Mouse (Mus musculus): ENCODE results near the gene Txndc8. TPM values are rescaled to one million over a fixed set of nuclear protein-coding genes. Genes with fewer than 3 reads are reported as not detected.

Gene Txndc8
- polyA plus RNA-seq (2014; fragmentation: Nextera tagmentation; extraction: Ambion mirVana), result not detected in 2 replicates

GRCm38 (mm10) chr4:58009024-58009423, at the start of gene Txndc8:
Gene Txndc8 (minus strand): TSS chr4:58009124.
- Histone ChIP-seq H3K27ac (ENCODE audit: low read depth, low read length) (no peak within 1 kb of the TSS), H3K9me3 (ENCODE audit: control insufficient read depth, low read length) (no peaks in the 10 kb centered on the region), H3K9ac (ENCODE audit: low read depth, low read length) (no peak within 1 kb of the TSS), H3K36me3 (ENCODE audit: control insufficient read depth, insufficient read depth, low read length) (no peaks in the 10 kb centered on the region), H3K4me2 (no peak within 1 kb of the TSS), H3K4me1 (replicated peaks; ENCODE audit: control insufficient read depth, insufficient read depth, low read length) (no peaks in the 10 kb centered on the region), H3K27me3 (replicated peaks; ENCODE audit: control insufficient read depth, insufficient read depth, low read length) (no peaks in the 10 kb centered on the region), H3K4me3 (ENCODE audit: low read depth, low read length) (no peak within 1 kb of the TSS)
- DNase-seq (ENCODE audit: low spot score) (no peak), ATAC-seq (replicated peaks; ENCODE audit: low FRiP score) (no peak)
- WGBS, result 88% methylated on average over 5 of the region's 5 CpGs

- no peak for DNase-seq (ENCODE audit: low spot score)
- no peak for ATAC-seq (replicated peaks; ENCODE audit: low FRiP score)
Measured at GRCm38 (mm10) chr4:58055653-58056052, 46.7 kb upstream of the Txndc8 start.

DNA sequence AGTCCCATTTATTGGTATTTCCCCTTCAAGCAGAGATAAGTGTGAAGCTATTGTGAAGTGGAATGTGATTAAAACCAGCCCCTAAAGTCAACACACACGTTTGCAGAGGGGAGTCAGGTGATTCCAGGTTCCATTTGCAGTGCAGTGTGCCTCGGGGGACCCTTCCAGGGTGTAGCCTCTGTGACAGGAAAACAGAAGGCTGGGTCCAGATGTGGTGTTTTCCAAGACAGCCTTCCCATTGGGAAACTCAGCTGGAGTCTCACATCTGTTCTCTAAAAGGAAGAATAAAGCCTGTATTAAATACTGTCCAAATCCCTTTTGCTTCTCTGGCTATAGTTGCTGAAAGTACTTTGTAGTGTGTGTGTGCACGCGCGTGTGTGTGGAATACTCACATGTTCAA, 45.5 kb upstream of the Txndc8 start:
- Histone ChIP-seq H3K4me1 (replicated peaks; ENCODE audit: control insufficient read depth, insufficient read depth, low read length) (no peaks in the 10 kb centered on the region), H3K4me3 (ENCODE audit: low read depth, low read length) (no peak overlapping the region), H3K27ac (ENCODE audit: low read depth, low read length) (no peak overlapping the region), H3K27me3 (replicated peaks; ENCODE audit: control insufficient read depth, insufficient read depth, low read length) (no peaks in the 10 kb centered on the region), H3K9me3 (ENCODE audit: control insufficient read depth, low read length) (no peaks in the 10 kb centered on the region), H3K9ac (ENCODE audit: low read depth, low read length) (no peak overlapping the region), H3K36me3 (ENCODE audit: control insufficient read depth, insufficient read depth, low read length) (no peaks in the 10 kb centered on the region), H3K4me2 (no peak overlapping the region)
- no peak for DNase-seq (ENCODE audit: low spot score)
- ATAC-seq (replicated peaks; ENCODE audit: low FRiP score), result no peak
- 65% methylated on average over 5 of the region's 5 CpGs for WGBS

More at GRCm38 (mm10) chr4:58055653-58056052, 46.7 kb upstream of the Txndc8 start:
- no peaks in the 10 kb centered on the region for H3K4me1 ChIP-seq (replicated peaks; ENCODE audit: control insufficient read depth, insufficient read depth, low read length)
- H3K4me3 ChIP-seq (ENCODE audit: low read depth, low read length), result no peak overlapping the region
- no peaks in the 10 kb centered on the region for H3K27me3 ChIP-seq (replicated peaks; ENCODE audit: control insufficient read depth, insufficient read depth, low read length)
- H3K9ac ChIP-seq (ENCODE audit: low read depth, low read length), result no peak overlapping the region
- H3K9me3 ChIP-seq (ENCODE audit: control insufficient read depth, low read length), result no peaks in the 10 kb centered on the region
- no peaks in the 10 kb centered on the region for H3K36me3 ChIP-seq (ENCODE audit: control insufficient read depth, insufficient read depth, low read length)
- no peak overlapping the region for H3K27ac ChIP-seq (ENCODE audit: low read depth, low read length)
- no peak overlapping the region for H3K4me2 ChIP-seq

DNA sequence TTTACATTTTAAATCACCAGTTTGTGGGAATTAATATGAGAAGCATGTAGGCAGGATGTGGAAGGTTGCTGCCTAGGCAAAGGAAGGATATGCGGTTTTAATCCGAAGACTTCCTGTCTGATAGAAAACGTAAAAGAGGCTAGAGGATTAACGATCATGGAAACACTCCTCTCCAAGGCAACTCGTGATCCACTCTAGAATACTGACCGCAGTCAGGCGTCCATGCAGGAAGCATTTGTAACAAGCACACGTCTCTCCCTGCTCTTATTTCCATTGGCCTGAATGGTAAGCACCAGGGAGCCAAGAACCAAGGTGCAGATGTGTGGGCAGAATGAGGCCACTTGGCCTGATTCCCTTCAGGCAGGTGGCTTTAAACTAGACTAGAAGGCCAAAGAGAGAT, 41.8 kb upstream of the Txndc8 start:
- no peak for ATAC-seq (replicated peaks; ENCODE audit: low FRiP score)
- no peaks in the 10 kb centered on the region for H3K27me3 ChIP-seq (replicated peaks; ENCODE audit: control insufficient read depth, insufficient read depth, low read length)
- no peaks in the 10 kb centered on the region for H3K9me3 ChIP-seq (ENCODE audit: control insufficient read depth, low read length)
- H3K36me3 ChIP-seq (ENCODE audit: control insufficient read depth, insufficient read depth, low read length), result no peaks in the 10 kb centered on the region
- 69% methylated on average over 8 of the region's 8 CpGs for WGBS
- H3K27ac ChIP-seq (ENCODE audit: low read depth, low read length), result no peak overlapping the region
- H3K9ac ChIP-seq (ENCODE audit: low read depth, low read length), result no peak overlapping the region
- no peak overlapping the region for H3K4me2 ChIP-seq
- no peak overlapping the region for H3K4me3 ChIP-seq (ENCODE audit: low read depth, low read length)
- H3K4me1 ChIP-seq (replicated peaks; ENCODE audit: control insufficient read depth, insufficient read depth, low read length), result no peaks in the 10 kb centered on the region
- DNase-seq (ENCODE audit: low spot score), result no peak

DNA sequence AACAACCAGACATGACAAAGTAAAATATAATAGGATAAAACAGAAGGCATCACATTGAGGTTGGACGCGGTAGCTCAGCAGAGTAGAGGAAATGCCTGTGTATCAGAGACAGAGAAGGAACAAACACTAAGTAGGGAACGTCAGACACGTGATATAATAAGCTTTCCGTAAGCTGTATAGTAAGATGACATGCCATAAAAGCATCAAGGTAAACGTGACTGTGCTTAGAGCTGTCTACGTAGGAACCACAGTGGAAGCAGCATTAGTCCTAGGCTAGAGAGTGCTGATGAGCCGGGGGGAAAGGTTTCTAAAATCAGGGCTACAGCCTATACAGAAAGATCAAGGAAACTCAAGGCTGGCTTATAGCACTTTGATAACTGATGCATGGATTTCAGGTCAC, 41.4 kb upstream of the Txndc8 start:
- H3K36me3 ChIP-seq (ENCODE audit: control insufficient read depth, insufficient read depth, low read length), result no peaks in the 10 kb centered on the region
- no peak overlapping the region for H3K9ac ChIP-seq (ENCODE audit: low read depth, low read length)
- H3K27ac ChIP-seq (ENCODE audit: low read depth, low read length), result no peak overlapping the region
- H3K4me2 ChIP-seq, result no peak overlapping the region
- H3K9me3 ChIP-seq (ENCODE audit: control insufficient read depth, low read length), result no peaks in the 10 kb centered on the region
- no peak overlapping the region for H3K4me3 ChIP-seq (ENCODE audit: low read depth, low read length)
- no peaks in the 10 kb centered on the region for H3K27me3 ChIP-seq (replicated peaks; ENCODE audit: control insufficient read depth, insufficient read depth, low read length)
- H3K4me1 ChIP-seq (replicated peaks; ENCODE audit: control insufficient read depth, insufficient read depth, low read length), result no peaks in the 10 kb centered on the region
- ATAC-seq (replicated peaks; ENCODE audit: low FRiP score), result no peak
- 84% methylated on average over 8 of the region's 8 CpGs for WGBS
- no peak for DNase-seq (ENCODE audit: low spot score)

GRCm38 (mm10) chr4:58044833-58045232, 35.9 kb upstream of the Txndc8 start:
- no peaks in the 10 kb centered on the region for H3K36me3 ChIP-seq (ENCODE audit: control insufficient read depth, insufficient read depth, low read length)
- WGBS, result 81% methylated on average over 6 of the region's 6 CpGs
- no peaks in the 10 kb centered on the region for H3K27me3 ChIP-seq (replicated peaks; ENCODE audit: control insufficient read depth, insufficient read depth, low read length)
- no peak overlapping the region for H3K27ac ChIP-seq (ENCODE audit: low read depth, low read length)
- no peaks in the 10 kb centered on the region for H3K4me1 ChIP-seq (replicated peaks; ENCODE audit: control insufficient read depth, insufficient read depth, low read length)
- no peak overlapping the region for H3K4me2 ChIP-seq
- no peak overlapping the region for H3K4me3 ChIP-seq (ENCODE audit: low read depth, low read length)
- H3K9me3 ChIP-seq (ENCODE audit: control insufficient read depth, low read length), result no peaks in the 10 kb centered on the region
- ATAC-seq (replicated peaks; ENCODE audit: low FRiP score), result no peak
- no peak for DNase-seq (ENCODE audit: low spot score)
- H3K9ac ChIP-seq (ENCODE audit: low read depth, low read length), result no peak overlapping the region

DNA sequence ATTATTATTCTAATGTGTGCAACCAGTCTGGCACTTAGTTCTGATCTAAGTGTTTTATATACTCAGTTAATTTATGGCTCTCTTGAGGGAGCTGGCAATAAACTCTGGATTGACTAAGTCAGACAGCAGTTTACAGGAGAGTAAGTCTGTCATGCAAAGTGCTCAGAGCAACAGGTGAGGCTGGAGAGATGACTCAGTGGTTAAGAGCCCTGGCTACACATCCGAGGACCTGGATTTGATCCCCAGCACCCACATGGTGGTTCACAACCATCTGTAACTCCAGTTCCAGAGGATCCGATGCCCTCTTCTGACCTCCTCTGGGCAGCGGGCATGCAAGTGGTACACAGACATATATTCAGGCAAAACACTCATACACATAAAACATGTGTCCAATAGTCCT, 35.4 kb upstream of the Txndc8 start:
- Histone ChIP-seq H3K4me3 (ENCODE audit: low read depth, low read length) (no peak overlapping the region), H3K9ac (ENCODE audit: low read depth, low read length) (no peak overlapping the region), H3K4me2 (no peak overlapping the region), H3K9me3 (ENCODE audit: control insufficient read depth, low read length) (no peaks in the 10 kb centered on the region), H3K27me3 (replicated peaks; ENCODE audit: control insufficient read depth, insufficient read depth, low read length) (no peaks in the 10 kb centered on the region), H3K27ac (ENCODE audit: low read depth, low read length) (no peak overlapping the region), H3K4me1 (replicated peaks; ENCODE audit: control insufficient read depth, insufficient read depth, low read length) (no peaks in the 10 kb centered on the region), H3K36me3 (ENCODE audit: control insufficient read depth, insufficient read depth, low read length) (no peaks in the 10 kb centered on the region)
- ATAC-seq (replicated peaks; ENCODE audit: low FRiP score) (no peak), DNase-seq (ENCODE audit: low spot score) (no peak)
- 96% methylated on average over 3 of the region's 3 CpGs for WGBS

- no peaks in the 10 kb centered on the region for H3K4me1 ChIP-seq (replicated peaks; ENCODE audit: control insufficient read depth, insufficient read depth, low read length)
- H3K9ac ChIP-seq (ENCODE audit: low read depth, low read length), result no peak overlapping the region
- no peak overlapping the region for H3K4me3 ChIP-seq (ENCODE audit: low read depth, low read length)
- 85% methylated on average over 2 of the region's 2 CpGs for WGBS
- ATAC-seq (replicated peaks; ENCODE audit: low FRiP score) (no peak), DNase-seq (ENCODE audit: low spot score) (no peak)
- H3K4me2 ChIP-seq, result no peak overlapping the region
- H3K27ac ChIP-seq (ENCODE audit: low read depth, low read length), result no peak overlapping the region
- H3K36me3 ChIP-seq (ENCODE audit: control insufficient read depth, insufficient read depth, low read length), result no peaks in the 10 kb centered on the region
- no peaks in the 10 kb centered on the region for H3K27me3 ChIP-seq (replicated peaks; ENCODE audit: control insufficient read depth, insufficient read depth, low read length)
- no peaks in the 10 kb centered on the region for H3K9me3 ChIP-seq (ENCODE audit: control insufficient read depth, low read length)
Measured at GRCm38 (mm10) chr4:58040093-58040492, 31.2 kb upstream of the Txndc8 start.

GRCm38 (mm10) chr4:58037096-58037705, 28.3 kb upstream of the Txndc8 start:
- Histone ChIP-seq H3K9me3 (ENCODE audit: control insufficient read depth, low read length) (no peaks in the 10 kb centered on the region), H3K9ac (ENCODE audit: low read depth, low read length) (no peak overlapping the region), H3K4me2 (no peak overlapping the region), H3K27ac (ENCODE audit: low read depth, low read length) (no peak overlapping the region), H3K4me1 (replicated peaks; ENCODE audit: control insufficient read depth, insufficient read depth, low read length) (no peaks in the 10 kb centered on the region), H3K4me3 (ENCODE audit: low read depth, low read length) (no peak overlapping the region), H3K27me3 (replicated peaks; ENCODE audit: control insufficient read depth, insufficient read depth, low read length) (no peaks in the 10 kb centered on the region), H3K36me3 (ENCODE audit: control insufficient read depth, insufficient read depth, low read length) (no peaks in the 10 kb centered on the region)
- no peak for ATAC-seq (replicated peaks; ENCODE audit: low FRiP score)
- DNase-seq (ENCODE audit: low spot score), result no peak
- 83% methylated on average over 6 of the region's 6 CpGs for WGBS
